Mouse (Mus musculus): ENCODE results near the gene Bcl10.

DNA sequence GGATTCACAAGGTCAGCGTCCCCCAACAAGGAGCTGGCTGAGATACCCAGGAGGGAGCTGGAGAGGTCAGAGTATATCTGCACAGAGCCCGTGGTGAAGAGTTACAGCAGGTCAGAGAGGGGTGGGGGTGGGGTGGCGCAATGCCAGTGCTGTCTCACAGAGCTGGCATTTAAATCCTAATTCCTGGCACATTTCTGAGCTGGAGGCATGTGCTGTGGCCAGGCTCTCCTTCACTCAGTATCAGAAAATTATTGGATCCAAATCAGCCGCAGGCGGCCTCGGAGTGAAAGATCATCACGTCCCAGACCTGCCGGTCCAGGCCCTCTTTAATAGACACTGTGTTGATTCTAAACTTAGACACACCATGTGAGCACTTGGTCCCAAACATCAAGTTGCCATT, 22.8 kb upstream of the Bcl10 start:
- TF ChIP-seq CTCF (IDR thresholded peaks at IDR 0.05) (no peak), EP300 (IDR thresholded peaks at IDR 0.05) (no peak)

Measured in lung, postnatal 0 days (tissue).